Mouse (Mus musculus): Measurements from ENCODE around the gene Lysmd4.

Lysmd4 gene

GRCm38 (mm10) chr7:67230640-67231140 lies 8.3 kb downstream of the Lysmd4 start:
- peak in 1 of 2 experiments; percentile 52 for DNase-seq (ENCODE audit: low spot score in 2 of 2)

GRCm38 (mm10) chr7:67232504-67232903 lies 10.2 kb downstream of the Lysmd4 start:
- DNase-seq (ENCODE audit: low spot score in 2 of 2) = no peak

- peak; percentile 73 to 76 for DNase-seq (ENCODE audit: low spot score in 2 of 2)
These were observed 12.5 kb downstream of the Lysmd4 start for GRCm38 (mm10) chr7:67234797-67235196.

- DNase-seq (ENCODE audit: low spot score in 2 of 2) = no peak
These were observed 14.0 kb downstream of the Lysmd4 start for GRCm38 (mm10) chr7:67236351-67236750.

- no peak for DNase-seq (ENCODE audit: low spot score in 2 of 2)
These were observed 15.4 kb downstream of the Lysmd4 start for GRCm38 (mm10) chr7:67237752-67238151.

- DNase-seq (ENCODE audit: low spot score in 2 of 2) = no peak
These were observed 19.6 kb downstream of the Lysmd4 start for GRCm38 (mm10) chr7:67241969-67242368.

GRCm38 (mm10) chr7:67243121-67243893 lies 21.0 kb downstream of the Lysmd4 start:
- DNase-seq (ENCODE audit: low spot score in 2 of 2) = no peak

GRCm38 (mm10) chr7:67243894-67244282 lies 21.5 kb downstream of the Lysmd4 start:
- DNase-seq (ENCODE audit: low spot score in 2 of 2) = no peak

- no peak for DNase-seq (ENCODE audit: low spot score in 2 of 2)
These were observed 22.9 kb downstream of the Lysmd4 start for GRCm38 (mm10) chr7:67245255-67245654.

- no peak for DNase-seq (ENCODE audit: low spot score in 2 of 2)
These were observed 23.7 kb downstream of the Lysmd4 start for GRCm38 (mm10) chr7:67246067-67246466.

- peak; percentile 58 to 82 for DNase-seq (ENCODE audit: low spot score in 2 of 2)
These were observed 37.7 kb downstream of the Lysmd4 start for GRCm38 (mm10) chr7:67259828-67260563.

- peak; percentile 11 to 18 for DNase-seq (ENCODE audit: low spot score in 2 of 2)
These were observed 48.1 kb downstream of the Lysmd4 start for GRCm38 (mm10) chr7:67270447-67270846.

- no peak for DNase-seq (ENCODE audit: low spot score in 2 of 2)
These were observed 61.2 kb downstream of the Lysmd4 start for GRCm38 (mm10) chr7:67283581-67283980.

GRCm38 (mm10) chr7:67287456-67287855 lies 65.1 kb downstream of the Lysmd4 start:
- no peak for DNase-seq (ENCODE audit: low spot score in 2 of 2)

- DNase-seq (ENCODE audit: low spot score in 2 of 2) = no peak
These were observed 69.0 kb downstream of the Lysmd4 start for GRCm38 (mm10) chr7:67291356-67291755.

- no peak for DNase-seq (ENCODE audit: low spot score in 2 of 2)
These were observed 74.1 kb downstream of the Lysmd4 start for GRCm38 (mm10) chr7:67296419-67296818.

- no peak for DNase-seq (ENCODE audit: low spot score in 2 of 2)
These were observed 82.6 kb downstream of the Lysmd4 start for GRCm38 (mm10) chr7:67304937-67305336.

GRCm38 (mm10) chr7:67307078-67307477 lies 84.7 kb downstream of the Lysmd4 start:
- no peak for DNase-seq (ENCODE audit: low spot score in 2 of 2)

GRCm38 (mm10) chr7:67308102-67308501 lies 85.8 kb downstream of the Lysmd4 start:
- no peak for DNase-seq (ENCODE audit: low spot score in 2 of 2)

- no peak for DNase-seq (ENCODE audit: low spot score in 2 of 2)
These were observed 87.8 kb downstream of the Lysmd4 start for GRCm38 (mm10) chr7:67310151-67310550.

- DNase-seq (ENCODE audit: low spot score in 2 of 2) = no peak
These were observed 90.9 kb downstream of the Lysmd4 start for GRCm38 (mm10) chr7:67313200-67313599.

- DNase-seq (ENCODE audit: low spot score in 2 of 2) = no peak
These were observed 96.4 kb downstream of the Lysmd4 start for GRCm38 (mm10) chr7:67318697-67319096.

- DNase-seq (ENCODE audit: low spot score in 2 of 2) = no peak
These were observed 98.0 kb downstream of the Lysmd4 start for GRCm38 (mm10) chr7:67320359-67320758.

Data from heart, adult 9 months (tissue).